Mouse (Mus musculus) midbrain, postnatal 0 days (tissue): ENCODE measurements around the gene Golgb1. TPM values are rescaled to one million over a fixed set of nuclear protein-coding genes. Genes with fewer than 3 reads are reported as not detected.
A peak's percentile ranks its signal among the peaks of the same experiment; 100 is the strongest.

Experiments used
- ATAC-seq: fragments of 200-750 bp; cut with Nextera tagmentation; 2 replicates; pipeline ENCODE4 v1.8.0; 2017; ENCODE audit warnings: moderate number of reproducible peaks, mild to moderate bottlenecking, moderate TSS enrichment, moderate library complexity; ENCODE audit not compliant: low FRiP score
- DNase-seq: peaks from one replicate; pipeline ENCODE4 v3.0.0-alpha.2; 2015; ENCODE audit warnings: low spot score
- H3K27ac ChIP-seq: fragments of 300-500 bp; sonication (generic); 2 replicates; pipeline ENCODE4 v1.5.1; 2014; ENCODE audit warnings: low read depth, mild to moderate bottlenecking, low read length, mixed read lengths
- H3K27me3 ChIP-seq: fragments of 300-500 bp; sonication (generic); 2 replicates; pipeline ENCODE4 v1.6.1; 2014; ENCODE audit warnings: low read length, control low read depth, mixed read lengths; ENCODE audit not compliant: insufficient read depth
- H3K36me3 ChIP-seq: fragments of 300-500 bp; sonication (generic); 2 replicates; pipeline ENCODE4 v1.6.1; 2014; ENCODE audit warnings: low read length, control low read depth, mixed read lengths; ENCODE audit not compliant: insufficient read depth
- H3K4me1 ChIP-seq: fragments of 300-500 bp; sonication (generic); 2 replicates; pipeline ENCODE4 v1.6.1; 2014; ENCODE audit warnings: mild to moderate bottlenecking, control low read depth, antibody characterized with exemption, low read length, mixed read lengths; ENCODE audit not compliant: insufficient read depth
- H3K4me2 ChIP-seq: fragments of 300-500 bp; sonication (generic); 2 replicates; pipeline ENCODE4 v1.6.1; 2014; ENCODE audit warnings: low read depth, mild to moderate bottlenecking, low read length, mixed read lengths; ENCODE audit not compliant: poor library complexity, severe bottlenecking
- H3K4me3 ChIP-seq: fragments of 300-500 bp; sonication (generic); 2 replicates; pipeline ENCODE4 v1.5.1; 2014; ENCODE audit warnings: low read depth, mild to moderate bottlenecking, low read length, moderate library complexity
- H3K9ac ChIP-seq: fragments of 300-500 bp; sonication (generic); replicated peaks from 2 replicates; pipeline ENCODE4 v1.6.1; 2014; ENCODE audit warnings: mild to moderate bottlenecking, low read length, moderate library complexity, mixed read lengths; ENCODE audit not compliant: poor library complexity, severe bottlenecking
- H3K9me3 ChIP-seq: fragments of 300-500 bp; sonication (generic); 2 replicates; pipeline ENCODE4 v1.6.1; 2016; ENCODE audit warnings: low read length, control low read depth
- CTCF ChIP-seq: IDR thresholded peaks from 2 replicates; pipeline ENCODE4 v1.5.1; 2016; ENCODE audit warnings: antibody characterized with exemption, mild to moderate bottlenecking
- WGBS: fragments of 180-500 bp; shearing (Covaris S2); extraction: QIAGEN DNeasy Blood & Tissue Kit; methylation state at CpG from one replicate; pipeline ENCODE4 v1.1.7; 2014; 5-methylcytosine and 5-hydroxymethylcytosine counted together
- polyA plus RNA-seq: library from polyadenylated mRNA; unstranded; fragments of >200 nt; fragmentation: Nextera tagmentation; extraction: Ambion mirVana; gene quantifications from 2 replicates; pipeline ENCODE4 v1.2.1, GENCODE M21; 2015
- total RNA-seq: library from RNA; depleted of rRNA; stranded (reverse); fragments of >200 nt; gene quantifications from 2 replicates; pipeline ENCODE4 v1.2.3, GENCODE M21; 2014

Gene Golgb1
- total and polyA plus RNA-seq, 2 experiments from 2014 or later, result 41.3 to 101 TPM

- no peaks in the 10 kb centered on the region for H3K4me1 ChIP-seq
- ATAC-seq (no peak), DNase-seq (peak; percentile 30)
- H3K36me3 ChIP-seq, result peaks cover 13% of the 10 kb centered on the region; the same call in 1 of the 2 replicates
- no peaks in the 10 kb centered on the region for H3K9me3 ChIP-seq
- H3K4me2 ChIP-seq, result no peak overlapping the region
- no peak overlapping the region for H3K9ac ChIP-seq
- 86% methylated on average over 4 of the region's 4 CpGs for WGBS
- H3K4me3 ChIP-seq, result no peak overlapping the region
- no peaks in the 10 kb centered on the region for H3K27me3 ChIP-seq
- H3K27ac ChIP-seq, result no peak overlapping the region
- TF ChIP-seq CTCF, result peak; percentile 71
These were observed 9.9 kb downstream of the Golgb1 start for GRCm38 (mm10) chr16:36884881-36885280.

GRCm38 (mm10) chr16:36885912-36886311 lies 11.0 kb downstream of the Golgb1 start:
- no peak overlapping the region for H3K4me2 ChIP-seq
- H3K9ac ChIP-seq, result no peak overlapping the region
- DNase-seq, result no peak
- WGBS, result 75% methylated on average over 11 of the region's 11 CpGs
- no peaks in the 10 kb centered on the region for H3K27me3 ChIP-seq
- TF ChIP-seq CTCF, result no peak
- H3K27ac ChIP-seq, result no peak overlapping the region
- no peaks in the 10 kb centered on the region for H3K4me1 ChIP-seq
- H3K4me3 ChIP-seq, result no peak overlapping the region
- no peaks in the 10 kb centered on the region for H3K9me3 ChIP-seq
- H3K36me3 ChIP-seq, result peaks cover 21% of the 10 kb centered on the region
- ATAC-seq, result no peak

- Histone ChIP-seq H3K4me2 (no peak overlapping the region), H3K27ac (no peak overlapping the region), H3K9ac (no peak overlapping the region), H3K9me3 (no peaks in the 10 kb centered on the region), H3K36me3 (peaks cover 30% of the 10 kb centered on the region), H3K4me1 (no peaks in the 10 kb centered on the region), H3K27me3 (no peaks in the 10 kb centered on the region), H3K4me3 (no peak overlapping the region)
- TF ChIP-seq CTCF, result no peak
- no peak for DNase-seq
- ATAC-seq, result no peak
- WGBS, result 89% methylated on average over 5 of the region's 5 CpGs
These were observed 12.6 kb downstream of the Golgb1 start for GRCm38 (mm10) chr16:36887546-36887945.

DNA sequence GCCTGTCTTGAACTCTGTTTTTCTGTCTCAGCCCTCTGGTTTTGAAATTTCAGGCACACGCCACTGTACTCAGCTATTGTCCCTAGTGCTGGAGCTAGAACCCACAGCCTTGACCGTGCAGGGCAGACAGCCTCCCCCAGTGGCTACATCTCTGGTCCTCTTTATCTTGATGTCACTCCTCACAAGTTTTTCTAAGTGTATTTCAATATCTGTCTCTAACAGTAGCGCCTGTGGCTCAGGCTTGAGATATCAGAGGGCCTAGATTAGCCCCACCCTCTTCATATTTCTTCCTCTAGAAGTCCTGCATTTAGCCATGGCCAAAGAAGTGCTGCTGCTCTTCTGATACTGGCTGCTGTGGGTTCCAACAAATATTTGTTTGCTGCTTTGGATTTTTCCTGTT lies 15.6 kb downstream of the Golgb1 start:
- TF ChIP-seq CTCF, result no peak
- 91% methylated on average over 3 of the region's 3 CpGs for WGBS
- Histone ChIP-seq H3K4me2 (no peak overlapping the region), H3K27me3 (no peaks in the 10 kb centered on the region), H3K36me3 (peaks cover 50% of the 10 kb centered on the region), H3K9ac (no peak overlapping the region), H3K27ac (no peak overlapping the region), H3K4me1 (no peaks in the 10 kb centered on the region), H3K4me3 (no peak overlapping the region), H3K9me3 (no peaks in the 10 kb centered on the region)
- ATAC-seq, result no peak
- no peak for DNase-seq

GRCm38 (mm10) chr16:36891415-36891814 lies 16.5 kb downstream of the Golgb1 start:
- ATAC-seq (no peak), DNase-seq (no peak)
- no peaks in the 10 kb centered on the region for H3K4me1 ChIP-seq
- H3K4me3 ChIP-seq, result no peak overlapping the region
- peaks cover 53% of the 10 kb centered on the region for H3K36me3 ChIP-seq
- H3K9ac ChIP-seq, result no peak overlapping the region
- H3K27ac ChIP-seq, result no peak overlapping the region
- H3K9me3 ChIP-seq, result no peaks in the 10 kb centered on the region
- H3K4me2 ChIP-seq, result no peak overlapping the region
- no peaks in the 10 kb centered on the region for H3K27me3 ChIP-seq
- no peak for TF ChIP-seq CTCF
- whole genome bisulfite sequencing, result 98% methylated on average over 4 of the region's 4 CpGs

GRCm38 (mm10) chr16:36893317-36893716 lies 18.4 kb downstream of the Golgb1 start:
- 90% methylated on average over 10 of the region's 10 CpGs for WGBS
- no peak for ATAC-seq
- no peak overlapping the region for H3K9ac ChIP-seq
- no peaks in the 10 kb centered on the region for H3K27me3 ChIP-seq
- no peaks in the 10 kb centered on the region for H3K9me3 ChIP-seq
- no peak overlapping the region for H3K4me3 ChIP-seq
- DNase-seq, result no peak
- no peaks in the 10 kb centered on the region for H3K4me1 ChIP-seq
- H3K27ac ChIP-seq, result no peak overlapping the region
- H3K4me2 ChIP-seq, result no peak overlapping the region
- H3K36me3 ChIP-seq, result peaks cover 63% of the 10 kb centered on the region
- TF ChIP-seq CTCF, result no peak
